Mouse (Mus musculus): ENCODE results near the gene Cd59b.

Cd59b gene

DNA sequence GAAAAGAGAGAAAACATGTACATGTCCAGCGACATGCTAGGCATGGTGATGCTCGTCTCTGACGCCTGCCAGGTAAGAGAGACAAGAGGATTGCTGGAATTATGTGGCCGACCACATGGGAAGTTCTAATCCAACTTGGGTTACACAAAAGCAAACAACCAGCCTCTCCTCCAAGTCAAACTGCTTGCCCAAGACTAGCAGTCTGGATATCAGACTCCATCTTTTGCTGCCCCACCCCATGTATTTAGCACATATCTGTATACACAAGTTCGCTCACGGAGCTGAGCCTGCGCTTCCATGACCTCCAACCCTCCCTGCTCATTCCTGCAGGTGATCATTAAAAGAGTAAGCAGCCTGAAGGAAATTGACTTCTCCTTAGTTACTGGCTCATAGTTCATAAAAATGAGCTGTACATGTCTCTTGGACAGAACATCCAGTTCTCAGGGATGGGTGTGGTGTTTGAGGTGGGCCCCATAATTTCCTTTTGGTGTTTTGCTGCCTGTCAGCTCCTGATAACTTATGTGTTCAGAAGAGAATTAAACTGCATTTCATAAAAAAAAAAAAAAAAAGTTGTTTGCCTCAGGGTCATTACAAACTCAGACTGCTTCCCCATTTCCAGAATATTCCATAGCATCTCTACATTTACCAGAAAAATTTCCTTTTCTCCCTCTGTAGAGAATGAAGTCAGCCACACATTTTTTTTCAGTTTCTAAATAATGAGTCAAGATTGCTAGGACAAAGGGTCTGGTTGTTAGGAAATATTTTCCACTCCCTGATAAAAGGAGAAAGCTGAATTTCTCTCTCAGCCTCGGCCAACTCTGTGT lies 52.2 kb downstream of the Cd59b start:
- DNase-seq, result no peak

DNA sequence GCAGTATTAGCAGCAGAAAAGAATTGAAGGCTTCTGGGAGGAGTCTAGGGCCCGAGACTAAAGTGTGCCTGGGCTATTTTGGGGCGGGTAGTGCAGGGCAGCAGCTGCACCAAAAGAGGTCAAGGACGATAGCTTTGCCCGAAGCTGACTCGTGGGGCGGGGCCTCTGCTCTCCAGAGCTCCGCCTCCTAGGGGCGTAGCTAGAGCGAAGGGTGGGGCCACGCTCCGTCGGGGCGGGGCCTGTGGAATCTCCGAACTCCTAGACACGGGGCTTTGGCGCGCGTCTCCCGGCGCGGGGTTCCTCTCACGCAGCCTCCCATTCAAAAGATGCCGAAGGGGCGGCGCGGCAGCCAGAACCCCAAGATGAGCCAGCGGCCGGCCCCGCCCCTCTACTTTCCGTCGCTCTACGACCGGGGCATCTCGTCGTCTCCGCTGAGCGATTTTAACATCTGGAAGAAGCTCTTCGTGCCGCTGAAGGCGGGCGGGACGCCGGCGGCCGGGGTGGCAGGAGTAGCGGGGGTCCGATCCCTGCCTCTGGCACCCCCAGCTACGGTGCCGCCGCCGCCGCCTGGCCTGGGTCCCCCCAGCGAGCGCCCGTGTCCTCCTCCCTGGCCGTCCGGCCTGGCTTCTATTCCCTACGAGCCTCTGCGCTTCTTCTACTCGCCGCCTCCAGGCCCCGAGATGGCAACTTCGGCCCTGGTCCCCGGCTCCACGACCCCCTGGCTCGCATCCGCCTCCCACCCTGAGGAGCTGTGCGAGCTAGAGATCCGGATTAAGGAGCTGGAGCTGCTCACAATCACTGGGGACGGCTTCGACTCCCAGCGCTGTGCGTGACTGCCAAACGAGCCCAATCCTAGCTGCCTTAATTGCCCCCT lies 53.1 kb downstream of the Cd59b start, which contains the start of gene A930018P22Rik:
Gene A930018P22Rik (plus strand): TSS at position 265 of the 874 bp plus-strand sequence.
- peak; percentile 91 for DNase-seq

DNA sequence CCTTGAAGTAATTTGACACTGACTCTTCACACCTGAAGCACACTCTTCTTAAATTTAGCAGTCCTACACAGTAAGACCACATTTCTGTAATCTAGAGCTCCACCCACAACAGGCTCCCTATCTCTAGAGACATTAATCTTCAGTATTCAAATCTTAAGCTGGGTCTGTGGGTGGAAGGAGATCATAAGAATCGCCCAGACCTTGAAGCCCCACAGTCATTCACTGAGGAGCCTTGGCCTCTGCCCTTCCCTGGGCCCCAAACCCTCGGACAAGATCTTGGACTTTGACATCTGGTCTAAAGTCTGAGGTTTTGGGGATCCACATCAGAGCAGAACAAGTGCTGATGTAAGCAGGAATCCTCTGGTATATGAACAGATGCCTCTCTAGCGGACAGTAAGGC lies 53.9 kb downstream of the Cd59b start:
- no peak for DNase-seq

DNA sequence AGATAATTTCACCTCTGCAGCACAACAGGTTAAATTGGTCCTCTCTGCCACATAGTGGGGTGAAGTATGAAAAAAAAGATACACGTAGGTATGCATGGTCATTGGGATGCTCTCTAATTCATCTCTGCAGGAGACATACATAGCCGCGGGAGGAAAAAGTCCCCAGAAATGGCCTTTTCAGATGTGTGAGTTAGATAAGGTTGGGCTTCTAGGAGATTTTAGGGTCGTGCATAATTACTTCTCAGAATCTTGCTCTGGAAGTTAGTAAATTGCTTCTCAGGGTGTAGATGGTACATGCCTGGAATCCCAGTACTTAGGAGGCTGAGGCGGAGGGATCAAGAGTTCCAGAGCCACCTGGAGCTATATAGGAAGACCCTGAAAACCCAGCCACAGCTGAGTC lies 54.4 kb downstream of the Cd59b start:
- DNase-seq, result no peak

GRCm38 (mm10) chr2:104128803-104129531 lies 59.3 kb downstream of the Cd59b start:
- DNase-seq, result no peak

DNA sequence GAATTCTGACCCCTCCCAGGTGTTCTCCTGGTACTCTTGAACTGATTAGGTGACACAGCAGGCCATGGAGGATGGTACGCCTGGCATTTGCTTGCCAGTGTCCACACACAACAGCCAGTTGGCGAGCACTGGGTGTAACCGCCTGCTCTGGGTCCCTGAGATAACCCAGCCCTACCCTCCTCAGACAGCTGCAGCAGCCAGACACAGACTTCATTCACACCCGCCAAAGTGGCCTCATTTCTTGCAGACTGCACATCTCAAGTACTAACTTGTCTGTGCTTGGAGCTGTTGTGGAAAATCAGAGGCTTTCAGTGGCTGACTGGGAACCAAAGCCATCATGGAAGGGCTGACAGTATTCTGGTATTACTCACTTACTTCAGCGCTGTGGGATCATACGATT lies 60.5 kb downstream of the Cd59b start:
- no peak for DNase-seq

- no peak for DNase-seq
These were observed 61.3 kb downstream of the Cd59b start for GRCm38 (mm10) chr2:104130969-104131368.

DNA sequence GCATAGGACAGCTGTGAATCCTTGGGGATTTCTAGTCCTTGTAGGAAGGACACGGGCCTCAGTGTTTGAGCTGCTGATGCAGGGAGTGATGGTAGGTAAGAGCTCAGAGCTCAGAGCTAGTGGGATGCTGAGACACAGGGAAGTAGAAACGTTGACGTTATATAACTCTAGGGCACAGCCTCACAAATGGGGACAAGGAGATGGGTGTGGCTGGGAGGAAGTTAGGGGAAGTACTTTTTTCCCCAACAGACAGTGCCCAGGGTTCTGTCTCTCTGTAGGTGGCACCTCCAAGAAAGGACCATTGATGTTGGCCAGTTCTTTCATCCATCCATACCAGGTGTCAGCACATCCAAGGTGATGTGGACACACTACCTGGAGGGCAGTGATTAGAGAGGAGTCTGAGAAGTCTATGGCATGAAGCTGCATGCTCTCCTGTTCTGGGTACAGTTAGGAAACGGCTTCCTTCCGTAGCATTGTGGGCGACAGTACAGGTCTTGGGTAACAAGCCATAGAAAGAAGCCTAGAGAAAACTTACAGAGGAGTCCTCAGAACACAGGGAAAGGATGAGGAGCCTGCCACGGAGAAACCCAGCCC lies 62.7 kb downstream of the Cd59b start:
- no peak for DNase-seq

DNA sequence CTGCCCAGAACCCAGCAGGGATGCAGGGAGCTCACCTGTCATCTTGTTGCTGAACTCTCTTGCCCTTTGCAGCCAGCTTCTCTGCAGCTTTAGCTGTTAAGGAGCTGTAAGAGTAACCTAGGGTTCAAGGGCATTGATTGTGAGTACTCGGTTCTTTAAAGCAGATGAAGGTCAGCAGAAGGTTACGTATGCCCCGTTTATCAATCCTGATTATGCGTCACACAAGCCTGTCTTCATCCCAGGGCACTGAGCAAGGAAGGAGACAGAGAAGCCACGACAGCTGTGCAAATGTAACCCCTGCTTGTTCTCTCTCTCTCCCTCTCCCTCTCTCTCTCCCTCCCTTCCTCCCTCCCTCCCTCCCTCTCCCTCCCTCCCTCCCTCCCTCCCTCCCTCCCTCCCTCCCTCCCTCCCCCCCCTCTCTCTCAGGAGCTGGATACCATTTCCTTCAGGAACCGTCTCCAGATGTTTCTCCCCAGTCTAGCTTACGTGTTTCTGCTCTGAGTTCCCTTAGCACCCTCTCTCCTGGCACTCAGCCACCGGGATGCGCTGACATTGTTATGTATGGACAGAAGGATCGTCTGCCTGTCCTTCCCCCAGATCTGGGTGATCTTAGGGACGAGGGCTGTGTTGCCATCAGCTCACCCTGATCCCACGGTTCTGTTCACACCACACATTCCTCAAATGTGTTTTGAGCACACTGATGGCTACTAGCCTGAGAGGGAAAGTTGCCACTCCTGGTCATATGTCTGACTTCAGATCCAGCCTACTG lies 63.6 kb downstream of the Cd59b start:
- no peak for DNase-seq

DNA sequence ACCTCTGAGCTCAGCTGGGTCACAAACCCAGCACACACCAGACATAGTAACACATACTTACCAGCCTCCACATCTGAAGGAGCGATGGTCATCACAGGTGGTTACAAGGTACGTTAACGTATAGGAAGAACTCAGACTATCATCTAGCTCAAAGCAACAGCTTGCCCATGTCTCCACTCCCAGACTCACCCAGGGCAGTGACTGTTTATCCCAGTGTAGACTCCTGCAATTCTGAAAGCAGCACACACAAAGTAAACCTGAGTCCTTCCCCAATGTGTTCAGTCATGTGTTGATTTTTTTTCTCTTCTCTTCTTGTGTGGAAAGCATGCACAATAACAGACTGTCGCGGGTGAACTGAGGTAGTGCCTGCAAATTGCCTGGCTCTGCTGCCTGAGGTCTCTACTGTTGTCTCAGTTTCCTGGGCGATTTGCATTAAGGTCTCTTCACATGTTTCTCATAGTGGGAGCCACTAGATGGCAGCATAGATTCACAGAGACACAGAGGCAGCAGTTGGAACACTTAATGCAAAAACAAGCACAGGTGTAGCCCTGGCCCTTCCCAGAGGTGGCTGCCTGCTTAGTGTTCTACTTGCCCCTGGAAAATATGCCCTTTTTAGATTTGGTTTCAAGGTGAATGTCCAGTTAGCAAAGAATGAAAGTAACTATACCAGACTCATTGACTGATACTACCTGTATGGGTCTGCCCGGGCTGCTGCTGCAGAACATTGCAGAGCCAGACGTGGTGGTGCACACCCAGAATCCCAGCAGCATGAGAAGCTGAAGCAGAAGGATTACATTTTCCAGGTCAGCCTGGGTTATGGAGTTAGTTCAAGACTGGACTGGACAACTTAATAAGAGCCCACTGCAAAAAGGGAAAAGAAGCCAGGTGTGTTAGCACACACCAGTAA lies 64.8 kb downstream of the Cd59b start:
- peak; percentile 82 for DNase-seq

DNA sequence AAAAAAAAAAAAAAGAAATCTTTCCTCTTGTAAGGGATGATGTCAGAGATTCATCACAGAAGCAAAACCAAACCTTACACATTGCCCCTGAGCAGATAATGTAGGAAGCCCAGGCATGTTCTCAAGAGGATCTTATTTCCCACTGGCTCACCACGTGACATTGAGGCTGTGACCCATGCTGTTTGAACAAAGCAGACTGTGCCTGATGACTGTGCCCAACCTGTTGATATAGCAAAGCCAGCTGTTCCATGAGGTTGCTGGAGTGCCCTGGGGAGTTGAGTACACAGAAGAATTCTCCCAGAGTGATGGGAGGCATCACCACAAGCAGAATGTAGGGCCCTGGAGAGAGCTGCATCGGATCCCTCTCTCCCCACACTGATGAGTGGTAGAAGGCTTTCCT lies 66.3 kb downstream of the Cd59b start:
- DNase-seq, result no peak

Data from cerebellum, adult 9-11 months (tissue).